Mouse (Mus musculus): ENCODE results near the gene Depp1. TPM values are rescaled to one million over a fixed set of nuclear protein-coding genes. Genes with fewer than 3 reads are reported as not detected.

The Depp1 gene
- polyA plus RNA-seq, 1 experiment from 2014 or later: 54.2 TPM

DNA sequence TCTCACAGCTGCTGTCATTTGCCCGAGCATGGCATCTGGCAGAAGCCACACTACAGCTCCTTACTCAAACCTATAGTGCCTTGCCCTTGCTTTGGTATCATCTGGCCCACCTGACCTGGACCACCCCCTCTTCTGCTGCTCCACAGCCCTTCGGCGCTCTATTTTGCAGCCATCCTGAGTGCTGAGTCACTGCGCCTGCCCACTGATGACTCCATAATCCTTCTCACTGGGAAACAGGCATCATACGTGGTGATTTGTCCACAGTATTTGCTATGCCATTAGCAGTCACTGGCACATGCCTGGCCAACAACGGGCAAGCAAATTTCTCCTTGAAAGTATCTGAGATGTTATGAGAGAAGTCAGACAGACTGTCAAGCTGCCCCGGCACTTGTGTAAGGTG is 598 bp upstream of the Depp1 start:
- Histone ChIP-seq H3K27me3 (no peaks in the 10 kb centered on the region), H3K36me3 (no peaks in the 10 kb centered on the region), H3K9me3 (replicated peaks) (no peaks in the 10 kb centered on the region), H3K4me1 (replicated peaks) (peaks cover 41% of the 10 kb centered on the region), H3K27ac (peak overlapping the region; percentile 85), H3K9ac (no peak overlapping the region), H3K4me2 (no peak overlapping the region; the same call in 1 of the 2 replicates), H3K4me3 (no peak overlapping the region)
- ATAC-seq (replicated peaks; ENCODE audit: insufficient number of reproducible peaks, insufficient read depth, low FRiP score, low read depth): no peak
- 64% methylated on average over 7 of the region's 7 CpGs for WGBS

GRCm38 (mm10) chr6:116651437-116652118 is 1.2 kb downstream of the Depp1 start:
- H3K4me3 ChIP-seq: peak overlapping the region; percentile 48
- no peaks in the 10 kb centered on the region for H3K9me3 ChIP-seq (replicated peaks)
- H3K36me3 ChIP-seq: no peaks in the 10 kb centered on the region
- peaks cover 29% of the 10 kb centered on the region for H3K4me1 ChIP-seq (replicated peaks)
- peak overlapping the region; percentile 62 for H3K4me2 ChIP-seq
- H3K9ac ChIP-seq: peak overlapping the region; percentile 56
- 47% methylated on average over 20 of the region's 20 CpGs for WGBS
- H3K27me3 ChIP-seq: no peaks in the 10 kb centered on the region
- peak; percentile 58; the same call in 1 of the 2 replicates for ATAC-seq (replicated peaks; ENCODE audit: insufficient number of reproducible peaks, insufficient read depth, low FRiP score, low read depth)
- H3K27ac ChIP-seq: peak overlapping the region; percentile 85

GRCm38 (mm10) chr6:116653191-116653590 is 2.8 kb downstream of the Depp1 start:
- H3K4me1 ChIP-seq (replicated peaks): peaks cover 29% of the 10 kb centered on the region
- no peak overlapping the region for H3K27ac ChIP-seq
- H3K9ac ChIP-seq: no peak overlapping the region
- no peak overlapping the region for H3K4me3 ChIP-seq
- H3K36me3 ChIP-seq: no peaks in the 10 kb centered on the region
- ATAC-seq (replicated peaks; ENCODE audit: insufficient number of reproducible peaks, insufficient read depth, low FRiP score, low read depth): no peak
- no peaks in the 10 kb centered on the region for H3K27me3 ChIP-seq
- 73% methylated on average over 3 of the region's 3 CpGs for WGBS
- H3K4me2 ChIP-seq: no peak overlapping the region
- no peaks in the 10 kb centered on the region for H3K9me3 ChIP-seq (replicated peaks)

- no peak for ATAC-seq (replicated peaks; ENCODE audit: insufficient number of reproducible peaks, insufficient read depth, low FRiP score, low read depth)
- 50% methylated on average over 9 of the region's 9 CpGs for WGBS
- Histone ChIP-seq H3K9ac (no peak overlapping the region), H3K4me3 (no peak overlapping the region), H3K4me1 (replicated peaks) (peaks cover 29% of the 10 kb centered on the region), H3K27ac (no peak overlapping the region), H3K4me2 (no peak overlapping the region), H3K9me3 (replicated peaks) (no peaks in the 10 kb centered on the region), H3K36me3 (no peaks in the 10 kb centered on the region), H3K27me3 (no peaks in the 10 kb centered on the region)
These were observed 3.5 kb downstream of the Depp1 start for GRCm38 (mm10) chr6:116653684-116654454.

DNA sequence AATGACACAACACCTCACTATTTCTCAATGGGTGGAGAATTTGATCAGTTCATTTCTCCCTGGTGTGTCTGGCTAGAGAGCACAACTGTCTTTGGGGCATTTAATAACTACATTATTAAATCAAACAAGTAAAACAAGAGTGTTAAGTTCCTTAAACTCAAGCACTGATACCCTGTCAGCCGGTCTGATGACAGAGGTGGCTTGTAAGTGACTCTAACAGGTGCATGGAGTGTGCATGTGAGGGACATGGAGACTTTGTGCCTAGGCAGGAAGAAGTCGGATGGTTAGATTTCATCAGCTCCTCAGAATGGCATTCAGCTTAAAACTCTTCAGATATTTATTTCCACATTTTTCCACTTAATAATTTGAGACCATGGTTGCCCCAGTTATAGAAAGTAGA is 13.0 kb downstream of the Depp1 start:
- Histone ChIP-seq H3K4me2 (no peak overlapping the region), H3K9me3 (replicated peaks) (no peaks in the 10 kb centered on the region), H3K36me3 (no peaks in the 10 kb centered on the region), H3K4me1 (replicated peaks) (peaks cover 13% of the 10 kb centered on the region; the same call in 1 of the 2 replicates), H3K9ac (no peak overlapping the region), H3K4me3 (no peak overlapping the region), H3K27me3 (no peaks in the 10 kb centered on the region), H3K27ac (no peak overlapping the region)
- WGBS: 80% methylated on average over 2 of the region's 2 CpGs
- ATAC-seq (replicated peaks; ENCODE audit: insufficient number of reproducible peaks, insufficient read depth, low FRiP score, low read depth): no peak

GRCm38 (mm10) chr6:116664031-116664430 is 13.6 kb downstream of the Depp1 start:
- ATAC-seq (replicated peaks; ENCODE audit: insufficient number of reproducible peaks, insufficient read depth, low FRiP score, low read depth): 0 out of 2 replicates have a peak, but pooled peaks have one; percentile 22
- no peak overlapping the region for H3K9ac ChIP-seq
- H3K27ac ChIP-seq: no peak overlapping the region
- no peaks in the 10 kb centered on the region for H3K36me3 ChIP-seq
- WGBS: 71% methylated on average over 6 of the region's 6 CpGs
- no peak overlapping the region for H3K4me3 ChIP-seq
- H3K27me3 ChIP-seq: no peaks in the 10 kb centered on the region
- peaks cover 13% of the 10 kb centered on the region; the same call in 1 of the 2 replicates for H3K4me1 ChIP-seq (replicated peaks)
- H3K4me2 ChIP-seq: no peak overlapping the region
- H3K9me3 ChIP-seq (replicated peaks): no peaks in the 10 kb centered on the region

- Histone ChIP-seq H3K27ac (no peak overlapping the region), H3K9me3 (replicated peaks) (no peaks in the 10 kb centered on the region), H3K36me3 (no peaks in the 10 kb centered on the region), H3K4me3 (no peak overlapping the region), H3K4me2 (no peak overlapping the region), H3K9ac (no peak overlapping the region), H3K27me3 (no peaks in the 10 kb centered on the region), H3K4me1 (replicated peaks) (peaks cover 13% of the 10 kb centered on the region; the same call in 1 of the 2 replicates)
- ATAC-seq (replicated peaks; ENCODE audit: insufficient number of reproducible peaks, insufficient read depth, low FRiP score, low read depth): no peak
- WGBS: 61% methylated on average over 3 of the region's 3 CpGs
These were observed 14.4 kb downstream of the Depp1 start for GRCm38 (mm10) chr6:116664830-116665229.

DNA sequence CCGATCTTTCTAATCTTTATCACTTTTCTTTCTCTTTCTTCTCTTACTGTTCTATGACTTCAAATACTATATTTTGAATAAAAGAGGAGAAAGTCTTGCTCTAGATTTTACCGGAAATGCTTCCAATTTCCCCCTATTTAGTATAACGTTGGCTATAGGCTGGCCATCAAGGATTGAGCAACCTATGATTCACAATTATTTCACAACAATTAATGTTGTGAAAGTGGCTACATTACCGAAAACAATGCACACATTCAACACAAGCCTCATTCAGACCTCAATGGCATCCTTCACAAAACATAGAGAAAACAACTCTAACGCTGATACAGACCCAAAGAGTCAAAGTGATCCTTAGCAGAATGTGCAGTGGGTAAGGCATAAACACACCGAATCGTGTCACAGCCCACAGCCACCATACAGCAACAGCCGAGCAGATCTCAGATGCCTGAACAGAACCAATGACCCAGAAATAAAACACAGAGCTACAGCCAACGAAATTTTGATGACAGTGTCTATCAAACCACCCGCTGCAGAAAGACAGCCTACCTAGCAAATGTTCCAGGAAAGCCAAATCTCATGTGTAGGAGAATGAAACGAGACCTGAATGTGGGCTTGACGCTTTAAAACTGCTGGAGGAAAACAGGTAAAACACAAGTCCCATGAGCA is 15.8 kb downstream of the Depp1 start:
- Histone ChIP-seq H3K4me3 (no peak overlapping the region), H3K4me1 (replicated peaks) (peaks cover 27% of the 10 kb centered on the region), H3K27me3 (no peaks in the 10 kb centered on the region), H3K9ac (no peak overlapping the region), H3K27ac (no peak overlapping the region), H3K9me3 (replicated peaks) (no peaks in the 10 kb centered on the region), H3K36me3 (no peaks in the 10 kb centered on the region), H3K4me2 (no peak overlapping the region)
- 86% methylated on average over 12 of the region's 12 CpGs for WGBS
- no peak for ATAC-seq (replicated peaks; ENCODE audit: insufficient number of reproducible peaks, insufficient read depth, low FRiP score, low read depth)

DNA sequence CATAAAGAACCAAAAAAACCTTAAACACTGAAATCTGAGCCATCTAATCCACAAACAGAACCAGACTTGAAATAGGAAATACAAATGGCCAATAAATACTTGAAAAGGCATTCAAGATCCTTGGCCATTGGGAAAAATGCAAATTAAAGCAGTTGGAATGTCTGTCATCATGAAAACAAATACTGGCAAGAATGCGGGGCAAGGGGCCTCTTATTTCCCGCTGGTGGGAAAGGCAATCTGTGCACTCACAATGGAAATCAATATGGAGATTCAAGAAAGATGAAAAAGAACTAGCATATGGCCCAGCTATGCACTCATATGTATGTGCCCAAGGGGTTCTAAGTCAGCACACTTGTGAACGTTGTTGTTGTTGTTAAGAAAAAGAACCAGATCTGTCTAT is 16.5 kb downstream of the Depp1 start:
- no peaks in the 10 kb centered on the region for H3K9me3 ChIP-seq (replicated peaks)
- peaks cover 34% of the 10 kb centered on the region for H3K4me1 ChIP-seq (replicated peaks)
- no peak overlapping the region for H3K4me2 ChIP-seq
- no peak for ATAC-seq (replicated peaks; ENCODE audit: insufficient number of reproducible peaks, insufficient read depth, low FRiP score, low read depth)
- no peak overlapping the region for H3K27ac ChIP-seq
- H3K27me3 ChIP-seq: no peaks in the 10 kb centered on the region
- 80% methylated on average over 3 of the region's 3 CpGs for WGBS
- H3K36me3 ChIP-seq: no peaks in the 10 kb centered on the region
- H3K4me3 ChIP-seq: no peak overlapping the region
- no peak overlapping the region for H3K9ac ChIP-seq

DNA sequence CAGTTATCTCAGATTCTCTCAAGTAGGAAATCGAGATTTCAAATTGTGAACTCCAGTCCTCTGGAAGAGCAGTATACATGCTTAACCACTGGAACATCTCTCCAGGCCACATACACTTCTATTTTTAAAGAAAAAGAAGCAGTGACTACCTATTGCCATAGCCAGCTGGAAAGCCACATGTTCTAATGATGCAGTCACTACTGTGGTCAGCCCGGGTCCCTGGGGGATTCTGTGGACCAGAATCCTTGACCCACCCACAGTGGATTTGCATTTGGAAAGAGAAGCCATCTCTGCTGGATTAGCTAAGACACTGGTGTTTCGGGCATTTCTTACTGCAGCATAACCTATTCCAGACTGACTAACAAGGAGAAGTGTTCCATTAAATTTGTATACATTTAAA is 17.0 kb downstream of the Depp1 start:
- no peaks in the 10 kb centered on the region for H3K27me3 ChIP-seq
- no peak overlapping the region for H3K4me2 ChIP-seq
- no peak overlapping the region for H3K27ac ChIP-seq
- ATAC-seq (replicated peaks; ENCODE audit: insufficient number of reproducible peaks, insufficient read depth, low FRiP score, low read depth): no peak
- peaks cover 37% of the 10 kb centered on the region for H3K4me1 ChIP-seq (replicated peaks)
- no peaks in the 10 kb centered on the region for H3K36me3 ChIP-seq
- no peaks in the 10 kb centered on the region for H3K9me3 ChIP-seq (replicated peaks)
- 71% methylated on average over 3 of the region's 3 CpGs for WGBS
- no peak overlapping the region for H3K4me3 ChIP-seq
- no peak overlapping the region for H3K9ac ChIP-seq

- Histone ChIP-seq H3K4me2 (no peak overlapping the region), H3K9ac (no peak overlapping the region), H3K36me3 (no peaks in the 10 kb centered on the region), H3K4me3 (no peak overlapping the region), H3K27ac (no peak overlapping the region), H3K9me3 (replicated peaks) (no peaks in the 10 kb centered on the region), H3K4me1 (replicated peaks) (peaks cover 51% of the 10 kb centered on the region), H3K27me3 (no peaks in the 10 kb centered on the region)
- no peak for ATAC-seq (replicated peaks; ENCODE audit: insufficient number of reproducible peaks, insufficient read depth, low FRiP score, low read depth)
- 45% methylated on average over 11 of the region's 11 CpGs for WGBS
These were observed 18.5 kb downstream of the Depp1 start for GRCm38 (mm10) chr6:116668682-116669470.
